8 mouse cellular contexts compared by ENCODE assay signal in genomic region chr11:82890342-82890762, GRCm38 (mm10). TPM values are rescaled to one million over a fixed set of nuclear protein-coding genes. Genes with fewer than 3 reads are reported as not detected.
DNase-seq lines count a peak whose midpoint lies in the region; ATAC-seq and TF ChIP-seq lines count a peak whose summit lies in the region.

Rad51d (minus strand) TSS chr11:82890614.

- H3K27ac ChIP-seq in heart, embryonic 11.5 days (ENCODE audit: low read depth, low read length) = peak within 1 kb of the TSS; percentile 3; the same call in 1 of the 2 replicates
- H3K27ac ChIP-seq in kidney, embryonic 16.5 days (ENCODE audit: low read length) = peak within 1 kb of the TSS; percentile 52
- peak within 1 kb of the TSS; percentile 57 for H3K27ac ChIP-seq in liver, adult 2 months (replicated peaks; ENCODE audit: insufficient read depth, low read depth, low read length)

- H3K9me3 ChIP-seq in heart, embryonic 11.5 days (replicated peaks; ENCODE audit: control insufficient read depth, low read length) = no peaks in the 10 kb centered on the region
- no peaks in the 10 kb centered on the region for H3K9me3 ChIP-seq in kidney, embryonic 16.5 days (ENCODE audit: low read length)

- 0 out of 2 replicates have a peak, but pooled peaks cover 8% of the 10 kb centered on the region for H3K4me1 ChIP-seq in heart, embryonic 11.5 days (ENCODE audit: control insufficient read depth, insufficient read depth, low read length)
- peaks cover 17% of the 10 kb centered on the region for H3K4me1 ChIP-seq in kidney, embryonic 16.5 days (ENCODE audit: insufficient read depth, low read length)
- H3K4me1 ChIP-seq in liver, adult 2 months (ENCODE audit: control insufficient read depth, insufficient read depth, low read length) = peaks cover 5% of the 10 kb centered on the region

- peak within 1 kb of the TSS; percentile 83 for H3K4me2 ChIP-seq in heart, embryonic 11.5 days
- H3K4me2 ChIP-seq in kidney, embryonic 16.5 days (replicated peaks; ENCODE audit: low read depth, low read length) = peak within 1 kb of the TSS; percentile 79
- peak within 1 kb of the TSS; percentile 92 for H3K4me2 ChIP-seq in myocyte (ENCODE audit: low read depth)

- WGBS in heart, embryonic 11.5 days (ENCODE audit: insufficient replicate concordance) = under 1% methylated on average over 26 of the region's 26 CpGs
- 0% methylated on average over 26 of the region's 26 CpGs for WGBS in kidney, embryonic 16.5 days
- 0% methylated on average over 26 of the region's 26 CpGs for WGBS in liver, adult 2 months

- H3K36me3 ChIP-seq in heart, embryonic 11.5 days (ENCODE audit: control insufficient read depth, insufficient read depth, low read length) = no peaks in the 10 kb centered on the region
- H3K36me3 ChIP-seq in kidney, embryonic 16.5 days (ENCODE audit: insufficient read depth, low read length) = no peaks in the 10 kb centered on the region
- H3K36me3 ChIP-seq in liver, adult 2 months (ENCODE audit: control insufficient read depth, insufficient read depth, low read length) = no peaks in the 10 kb centered on the region
- H3K36me3 ChIP-seq in myocyte (ENCODE audit: control insufficient read depth, insufficient read depth) = no peaks in the 10 kb centered on the region
- H3K36me3 ChIP-seq in splenic B cell, adult 2 months (ENCODE audit: control insufficient read depth, insufficient read depth, low read length, poor library complexity, severe bottlenecking) = no peaks in the 10 kb centered on the region; the same call in 1 of the 2 replicates

- TF ChIP-seq POLR2A in liver, adult 2 months (IDR thresholded peaks at IDR 0.05; ENCODE audit: extremely low read depth, insufficient read depth, low read length) = peak; percentile 55; the same call in 1 of the 2 replicates
- peak; percentile 59 for TF ChIP-seq POLR2A in myocyte (IDR thresholded peaks at IDR 0.05; ENCODE audit: insufficient read length, low read depth)

- H3K4me3 ChIP-seq in heart, embryonic 11.5 days (ENCODE audit: low read depth, low read length) = peak within 1 kb of the TSS; percentile 64
- H3K4me3 ChIP-seq in kidney, embryonic 16.5 days (ENCODE audit: low read length) = peak within 1 kb of the TSS; percentile 67
- H3K4me3 ChIP-seq in liver, adult 2 months (ENCODE audit: insufficient read depth, low read depth, low read length) = peak within 1 kb of the TSS; percentile 60
- H3K4me3 ChIP-seq in myocyte = peak within 1 kb of the TSS; percentile 43

- DNase-seq in B cell, adult 2 months = peak; percentile 97
- peak; percentile 97 for DNase-seq in brain, adult 2 months (ENCODE audit: low read depth, low spot score)
- peak; percentile 81 for DNase-seq in liver, adult 2 months (ENCODE audit: extremely low read depth, low read depth, low spot score)
- DNase-seq in splenic B cell, adult 2 months (ENCODE audit: low read depth, low spot score) = peak; percentile 95

- no peaks in the 10 kb centered on the region; the same call in 1 of the 2 replicates for H3K79me2 ChIP-seq in liver, adult 2 months (ENCODE audit: control insufficient read depth, insufficient read depth, low read length)
- no peaks in the 10 kb centered on the region for H3K79me2 ChIP-seq in myocyte (ENCODE audit: control insufficient read depth, insufficient read depth)

- TF ChIP-seq CTCF in liver, adult 2 months (IDR thresholded peaks at IDR 0.05; ENCODE audit: low read depth, low read length) = peak; percentile 95

- H3K27me3 ChIP-seq in heart, embryonic 11.5 days (ENCODE audit: control insufficient read depth, insufficient read depth, low read length) = 0 out of 2 replicates have a peak, but pooled peaks cover 2% of the 10 kb centered on the region
- H3K27me3 ChIP-seq in kidney, embryonic 16.5 days (ENCODE audit: insufficient read depth, low read length) = peaks cover 8% of the 10 kb centered on the region; the same call in 1 of the 2 replicates
- H3K27me3 ChIP-seq in liver, adult 2 months (ENCODE audit: control insufficient read depth, insufficient read depth, low read length) = no peaks in the 10 kb centered on the region
- H3K27me3 ChIP-seq in myocyte (ENCODE audit: control insufficient read depth, insufficient read depth, insufficient read length) = no peaks in the 10 kb centered on the region
- H3K27me3 ChIP-seq in splenic B cell, adult 2 months (ENCODE audit: control insufficient read depth, insufficient read depth, low read length, poor library complexity, severe bottlenecking) = no peaks in the 10 kb centered on the region

- peak within 1 kb of the TSS; percentile 36 for H3ac ChIP-seq in myocyte (ENCODE audit: control insufficient read depth, insufficient read length)

- peak; percentile 97 for ATAC-seq in erythroblast, adult 5-6 weeks (replicated peaks; ENCODE audit: low FRiP score, poor library complexity, severe bottlenecking)
- ATAC-seq in heart, embryonic 11.5 days (replicated peaks; ENCODE audit: insufficient number of reproducible peaks, low FRiP score, low TSS enrichment) = peak; percentile 85
- ATAC-seq in kidney, embryonic 16.5 days (ENCODE audit: low FRiP score, low TSS enrichment) = peak; percentile 93

- H3K9ac ChIP-seq in heart, embryonic 11.5 days (ENCODE audit: low read depth, low read length) = peak within 1 kb of the TSS; percentile 75
- H3K9ac ChIP-seq in kidney, embryonic 16.5 days (replicated peaks; ENCODE audit: low read length) = peak within 1 kb of the TSS; percentile 80
- peak within 1 kb of the TSS; percentile 65 for H3K9ac ChIP-seq in liver, adult 2 months (ENCODE audit: low read depth, low read length)

TF ChIP-seq in myocyte, 11 proteins besides CTCF, POLR2A, EP300 and RAD21:
- TF ChIP-seq MYOG (IDR thresholded peaks at IDR 0.05; ENCODE audit: control insufficient read depth in 1 of 3, insufficient read depth in 1 of 3, insufficient read length in 2 of 3, low read depth in 2 of 3) (no peak), REST (IDR thresholded peaks at IDR 0.05; ENCODE audit: insufficient read depth, insufficient read length) (no peak), SRF (IDR thresholded peaks at IDR 0.05; ENCODE audit: control insufficient read depth, insufficient read length, low read depth) (no peak), E2F4 (IDR thresholded peaks at IDR 0.05; ENCODE audit: insufficient read depth) (peak; percentile 3), MYOD1 (IDR thresholded peaks at IDR 0.05; ENCODE audit: control insufficient read depth in 1 of 3, insufficient read length in 2 of 3, low read depth in 2 of 3) (no peak), POLR2AphosphoS2 (IDR thresholded peaks at IDR 0.05; ENCODE audit: insufficient read length, low read depth) (peak; percentile 38), USF1 (IDR thresholded peaks at IDR 0.05; ENCODE audit: low read depth) (no peak)

RNA-seq across cellular contexts. Expression of gene Rad51d, which starts in this region (rescaled TPM):
- 1.5 and 10.0 TPM in 2 replicates for total RNA-seq in erythroblast, adult 5-6 weeks (2015; ENCODE audit: low replicate concordance)
- 2.5 and 2.6 TPM in 2 replicates for total RNA-seq in erythroblast, adult 5-6 weeks (2017; ENCODE audit: low replicate concordance)
- 15.3 and 16.4 TPM in 2 replicates for polyA plus RNA-seq in heart, embryonic 11.5 days (2014; fragmentation: Nextera tagmentation; extraction: Ambion mirVana)
- polyA plus RNA-seq in kidney, embryonic 16.5 days (2015; fragmentation: Nextera tagmentation; extraction: Ambion mirVana) = 13.8 and 15.1 TPM in 2 replicates
- total RNA-seq in liver, adult 2 months (2014; rRNA removed) = 4.0 and 5.0 TPM in 2 replicates
- polyA plus RNA-seq in liver, adult 2 months (2012; rRNA removed) = 8.1 and 9.0 TPM in 2 replicates
- 9.1 TPM for polyA plus RNA-seq in myocyte (2012; fragmentation: generic; extraction: Trizol)

Comparison
In these comparisons a context has a peak if more than half of its experiments do, and no peak if none do; other contexts are left out.
1. Peak in every context shown above with its lines: DNase-seq, ATAC-seq, H3K4me3 ChIP-seq and H3K27ac ChIP-seq.
2. H3K27ac ChIP-seq: peak in every context shown above with its lines; median percentile 57 in liver, adult 2 months; 52 in kidney, embryonic 16.5 days; 3 in heart, embryonic 11.5 days.